Mouse (Mus musculus) right cerebral cortex, postnatal 25 days (tissue): Measurements from ENCODE around the gene Abcg4.

Experiments used
- DNase-seq: peaks from one replicate; pipeline ENCODE4 v3.0.0; 2022

Gene Abcg4

DNA sequence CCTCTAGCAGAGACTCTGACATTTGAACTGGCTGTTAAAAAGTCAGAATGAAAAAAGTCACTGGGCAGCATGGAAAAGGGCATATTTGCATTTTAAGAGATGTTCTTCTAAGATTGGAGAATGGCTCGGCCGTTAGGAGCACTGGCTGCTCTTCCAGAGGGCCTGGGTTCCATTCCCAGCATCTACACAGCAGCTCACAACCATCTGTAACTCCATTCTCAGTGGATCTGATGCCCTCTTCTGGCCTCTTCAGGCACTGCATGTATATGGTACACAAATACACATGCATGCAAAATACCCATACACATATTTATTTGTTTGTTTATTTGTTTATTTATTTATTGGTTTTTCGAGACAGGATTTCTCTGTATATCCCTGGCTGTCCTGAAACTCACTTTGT is 19.3 kb downstream of the Abcg4 start:
- no peak for DNase-seq

DNA sequence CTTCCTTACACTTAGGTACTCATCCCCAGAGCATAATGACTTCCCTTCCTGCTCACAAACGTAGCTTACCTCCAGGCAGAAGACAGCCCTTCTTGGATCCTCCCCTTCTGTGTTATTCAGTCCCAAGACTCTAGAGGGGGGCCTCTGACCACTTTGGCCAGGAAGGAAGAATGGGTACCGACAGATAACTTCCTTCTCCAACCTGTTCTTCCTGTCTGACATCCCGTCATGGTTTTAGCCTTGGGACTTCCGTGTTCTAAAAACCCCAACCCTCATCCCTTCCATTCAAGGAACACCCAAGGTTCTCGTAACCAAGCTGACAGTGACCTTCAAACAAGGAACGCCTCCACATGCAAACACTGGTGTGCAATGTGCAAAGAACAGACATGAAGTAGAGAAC is 20.0 kb downstream of the Abcg4 start, which contains the start of gene Nlrx1:
Gene Nlrx1 (minus strand): TSS at position 168 of the 400 bp plus-strand sequence.
- DNase-seq, result no peak

DNA sequence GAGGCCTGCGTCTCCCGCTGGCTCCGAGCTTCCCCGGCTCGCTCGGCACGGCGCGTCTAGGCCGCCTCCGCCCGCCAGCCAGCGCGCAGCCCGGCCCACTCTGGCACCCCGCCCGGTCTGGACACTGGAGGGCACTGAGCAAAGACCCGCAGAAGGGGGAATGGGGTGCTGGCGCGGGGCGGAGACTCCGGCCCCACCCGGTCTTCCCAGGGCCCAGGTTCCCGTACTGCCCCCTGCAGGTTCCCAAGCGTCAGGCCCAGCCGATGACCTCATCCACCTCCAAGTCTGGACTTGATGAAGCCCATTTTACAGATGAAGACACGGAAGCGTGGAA is 20.4 kb downstream of the Abcg4 start:
- peak; percentile 84 for DNase-seq

DNA sequence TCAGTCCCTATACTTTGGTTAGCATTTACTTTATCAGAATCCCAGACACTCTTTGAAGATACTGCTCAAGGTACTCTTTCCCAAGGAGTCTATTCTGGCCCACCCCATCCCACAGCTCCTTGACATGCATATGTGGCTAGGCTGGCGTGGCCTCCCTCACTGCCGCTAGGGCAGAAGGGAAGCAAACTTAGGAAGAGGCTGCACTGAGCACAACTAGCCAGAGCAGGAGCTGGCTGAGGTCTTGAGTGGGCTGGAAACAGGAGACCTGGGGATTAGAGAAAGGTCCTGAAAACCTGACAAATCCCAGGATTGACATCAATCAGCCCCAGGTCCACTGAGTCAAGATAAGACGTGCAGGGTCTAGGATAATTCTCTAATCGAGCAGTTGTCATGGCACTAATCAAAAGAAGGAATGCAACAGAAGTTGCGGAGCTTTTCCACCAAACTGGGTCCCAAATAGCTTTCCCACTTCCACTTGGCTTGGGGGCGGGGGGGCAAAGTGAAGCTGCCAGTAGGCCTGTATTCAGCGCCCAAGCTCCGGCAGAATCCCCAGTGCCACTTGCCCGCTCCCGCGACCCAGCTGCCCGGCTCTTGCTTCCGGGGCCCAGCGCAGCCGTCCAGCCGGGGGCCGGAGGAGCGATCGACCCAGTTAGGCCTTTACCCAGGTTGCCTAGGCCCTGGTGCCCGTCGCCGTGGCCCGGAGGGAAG is 20.9 kb downstream of the Abcg4 start:
- no peak for DNase-seq

DNA sequence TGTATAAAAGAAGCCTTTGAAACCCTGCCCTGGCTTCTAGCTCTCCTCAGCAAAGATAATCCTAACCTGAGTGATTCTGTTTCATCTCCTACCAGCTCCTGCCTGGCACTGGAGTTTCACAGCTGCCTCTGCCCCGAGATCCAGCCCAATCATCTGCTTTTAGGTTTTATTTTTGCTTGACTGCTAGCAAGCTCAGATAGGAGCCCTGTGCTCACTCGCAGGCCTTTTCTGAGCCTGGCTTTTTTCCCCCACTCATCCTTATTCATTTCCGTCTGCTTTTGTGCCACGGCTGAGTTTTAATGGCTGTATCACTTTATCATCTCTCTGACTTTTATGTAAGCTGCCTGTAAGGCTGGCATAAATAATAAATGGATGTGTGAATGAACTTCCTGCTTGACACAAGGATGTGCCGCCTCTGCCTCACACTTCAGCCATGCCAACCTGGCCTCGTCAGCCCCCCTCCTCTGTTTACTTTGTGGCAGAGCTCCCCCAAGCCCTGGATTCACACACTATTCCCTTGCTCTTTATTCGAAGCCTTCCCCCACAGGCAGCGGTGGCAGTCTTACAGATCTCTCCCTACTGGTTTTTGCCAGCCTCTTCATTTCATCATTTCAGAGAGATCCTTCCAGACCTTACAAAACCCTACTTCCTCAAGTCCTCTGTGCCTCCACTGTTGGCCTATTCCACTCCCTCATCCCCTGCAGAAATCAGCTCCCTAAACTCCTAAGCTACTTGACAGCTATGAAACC is 21.8 kb downstream of the Abcg4 start:
- peak; percentile 46 for DNase-seq

DNA sequence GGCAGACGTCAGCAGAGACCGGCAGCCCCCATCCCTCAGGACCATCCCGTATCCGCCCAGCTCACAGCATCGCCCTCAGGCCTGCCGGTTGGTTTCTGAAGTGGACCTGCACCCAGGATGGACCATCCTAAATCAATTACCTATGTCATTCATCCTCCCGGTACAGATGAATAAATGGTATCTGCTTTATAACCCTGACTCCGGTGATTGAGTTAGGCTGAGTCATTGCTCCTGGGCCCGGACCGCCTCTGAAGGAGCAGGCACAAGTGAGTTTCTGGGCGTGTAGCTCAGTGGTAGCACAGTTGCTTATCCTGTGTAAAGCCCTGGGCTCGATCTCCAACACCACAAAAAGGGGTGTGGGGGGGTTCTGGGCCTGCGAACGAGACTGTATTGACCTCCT is 27.0 kb downstream of the Abcg4 start:
- no peak for DNase-seq

DNA sequence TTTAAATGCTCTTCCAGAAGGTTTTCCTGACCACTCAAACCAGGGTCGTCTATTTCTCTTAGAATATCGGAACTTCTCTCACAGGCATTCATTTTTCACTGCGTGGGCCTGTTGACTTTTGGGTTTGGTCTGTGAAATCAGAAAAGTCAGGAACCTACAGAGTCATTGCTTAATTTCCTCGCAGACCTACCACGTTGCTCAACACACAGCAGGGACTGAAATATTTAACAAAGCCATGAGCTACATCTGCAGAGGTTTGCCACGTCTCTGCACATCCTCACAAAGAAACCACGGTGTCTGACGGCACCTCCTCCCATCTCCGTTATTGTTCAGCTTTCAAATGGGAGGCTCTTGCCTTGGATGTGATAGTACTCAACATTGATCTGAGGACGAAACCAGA is 29.4 kb downstream of the Abcg4 start:
- DNase-seq, result no peak

DNA sequence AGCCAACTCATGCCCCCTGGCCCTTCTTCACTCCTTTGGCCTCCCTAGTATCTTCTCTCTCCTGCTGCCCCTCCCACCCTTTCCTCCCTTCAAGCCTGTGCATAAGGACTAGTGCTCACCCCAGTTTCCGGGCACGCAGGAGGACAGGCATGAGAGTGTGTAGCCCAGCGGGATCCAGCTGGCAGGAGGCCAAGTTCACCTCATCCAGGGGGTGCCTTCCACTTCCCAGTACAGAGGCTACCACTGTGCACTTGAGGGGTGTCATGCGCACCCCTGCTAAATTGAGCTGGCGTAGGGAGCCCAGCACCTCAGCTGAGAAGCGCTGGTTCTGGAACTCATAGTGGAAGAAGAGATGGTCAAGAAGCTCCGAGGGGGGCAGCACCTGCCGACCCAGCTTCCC is 32.2 kb downstream of the Abcg4 start:
- no peak for DNase-seq

DNA sequence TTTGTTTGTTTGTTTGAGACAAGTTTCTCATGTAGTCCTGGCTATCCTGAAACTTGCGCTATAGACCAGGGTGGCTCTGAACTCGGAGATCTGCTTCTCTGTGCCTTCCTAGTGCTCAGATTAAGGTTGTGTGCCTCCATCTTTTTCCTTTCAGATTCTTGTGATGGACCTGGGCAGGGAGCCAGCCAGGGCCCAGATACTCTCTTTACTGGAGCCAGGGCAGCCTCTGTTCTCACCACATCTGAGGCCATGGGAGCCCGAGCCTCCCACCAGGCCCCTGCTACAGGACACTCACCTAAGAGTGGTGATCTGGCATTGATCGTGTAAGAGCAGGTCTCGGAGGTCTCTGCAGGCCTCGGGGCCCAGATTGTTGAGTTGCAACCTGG is 33.3 kb downstream of the Abcg4 start:
- DNase-seq, result no peak

DNA sequence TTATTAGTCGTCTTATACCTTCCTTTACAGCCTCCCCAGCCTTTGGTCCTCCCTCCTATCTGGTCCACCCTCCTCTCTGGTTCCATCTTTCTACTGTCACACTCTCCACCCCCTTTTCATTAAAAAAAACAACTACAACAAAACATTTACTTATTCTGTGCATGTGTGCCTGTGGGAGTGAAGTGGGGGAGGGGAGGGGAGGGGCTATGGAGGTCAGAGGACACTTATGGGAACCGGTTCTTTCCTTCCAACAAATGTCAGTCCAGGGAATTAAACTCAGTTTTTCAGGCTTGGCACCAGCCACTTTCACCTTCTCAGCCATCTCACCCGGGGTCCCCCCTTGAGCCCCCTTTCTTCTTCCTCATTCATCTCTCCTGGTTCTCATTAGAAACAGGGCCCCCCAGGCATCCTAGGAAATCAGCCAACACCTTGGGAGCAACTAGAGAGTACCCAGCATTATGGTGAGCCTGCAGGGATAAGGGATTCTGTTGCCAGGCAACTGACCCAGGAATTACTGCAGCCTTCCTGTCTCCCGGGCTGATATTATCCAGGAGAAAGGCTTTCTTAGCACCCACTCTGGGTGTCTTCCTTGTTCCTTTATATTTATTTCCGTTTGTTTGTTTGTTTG is 33.8 kb downstream of the Abcg4 start:
- no peak for DNase-seq

DNA sequence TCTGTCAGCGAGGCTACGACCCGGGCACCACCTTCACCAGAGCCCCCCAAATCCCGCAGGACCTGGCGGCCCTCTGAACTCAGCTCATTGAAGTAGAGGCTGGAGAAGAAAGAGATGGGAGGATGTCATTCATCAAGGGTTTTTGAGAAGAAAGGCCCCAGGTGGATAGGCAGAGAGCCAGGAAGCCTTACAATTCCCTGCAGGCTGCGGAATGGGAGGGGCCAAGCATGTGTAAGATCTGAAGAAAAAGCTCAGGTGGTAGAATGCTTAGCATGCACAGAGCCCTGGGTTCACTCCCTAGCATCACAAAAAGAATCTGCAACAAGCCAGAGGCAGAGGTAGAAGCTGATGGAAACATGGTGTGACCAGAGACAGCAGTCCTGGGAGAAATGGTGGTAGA is 35.0 kb downstream of the Abcg4 start:
- no peak for DNase-seq

DNA sequence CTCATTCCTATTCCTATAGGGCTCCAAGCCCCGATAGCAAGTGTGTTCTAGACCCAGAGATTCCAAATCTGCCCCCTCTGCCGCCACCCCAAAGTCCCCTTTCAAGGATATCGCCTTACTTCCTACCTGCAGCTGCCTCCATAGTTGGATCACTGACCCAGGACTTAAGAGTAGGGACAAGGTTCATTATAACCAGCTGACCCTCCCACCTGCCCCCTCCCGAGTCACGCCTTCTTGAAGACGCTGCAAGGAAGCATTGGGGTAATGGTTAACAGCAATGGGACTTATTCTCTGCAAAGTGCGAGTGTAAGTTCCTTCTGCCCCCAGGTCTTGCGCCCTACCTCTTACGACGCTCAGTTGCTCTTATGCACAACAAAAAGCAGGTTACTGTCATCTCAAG is 37.1 kb downstream of the Abcg4 start, which contains the start of gene Pdzd3:
Gene Pdzd3 (minus strand): TSS at position 158 of the 400 bp plus-strand sequence.
- no peak for DNase-seq

DNA sequence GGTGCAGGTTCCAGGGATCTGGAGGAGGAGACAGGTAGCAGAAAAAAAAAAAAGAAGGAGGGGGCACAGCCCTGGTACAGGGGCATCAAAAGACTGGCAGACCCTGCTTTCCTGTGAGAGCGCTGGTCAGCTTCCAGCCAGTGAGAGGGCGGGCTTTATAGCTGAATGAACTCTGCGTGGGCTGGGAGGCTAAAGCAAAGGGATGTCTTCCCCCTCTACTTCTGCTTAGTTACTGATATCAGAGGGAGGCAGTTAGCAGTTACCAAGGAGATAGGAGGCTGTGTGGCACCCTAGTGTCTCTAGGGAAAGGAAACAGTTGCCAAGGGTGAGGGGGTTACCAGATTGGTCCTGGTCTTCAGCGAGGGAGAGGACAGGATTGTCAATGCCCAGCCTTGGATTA is 38.0 kb downstream of the Abcg4 start:
- no peak for DNase-seq

DNA sequence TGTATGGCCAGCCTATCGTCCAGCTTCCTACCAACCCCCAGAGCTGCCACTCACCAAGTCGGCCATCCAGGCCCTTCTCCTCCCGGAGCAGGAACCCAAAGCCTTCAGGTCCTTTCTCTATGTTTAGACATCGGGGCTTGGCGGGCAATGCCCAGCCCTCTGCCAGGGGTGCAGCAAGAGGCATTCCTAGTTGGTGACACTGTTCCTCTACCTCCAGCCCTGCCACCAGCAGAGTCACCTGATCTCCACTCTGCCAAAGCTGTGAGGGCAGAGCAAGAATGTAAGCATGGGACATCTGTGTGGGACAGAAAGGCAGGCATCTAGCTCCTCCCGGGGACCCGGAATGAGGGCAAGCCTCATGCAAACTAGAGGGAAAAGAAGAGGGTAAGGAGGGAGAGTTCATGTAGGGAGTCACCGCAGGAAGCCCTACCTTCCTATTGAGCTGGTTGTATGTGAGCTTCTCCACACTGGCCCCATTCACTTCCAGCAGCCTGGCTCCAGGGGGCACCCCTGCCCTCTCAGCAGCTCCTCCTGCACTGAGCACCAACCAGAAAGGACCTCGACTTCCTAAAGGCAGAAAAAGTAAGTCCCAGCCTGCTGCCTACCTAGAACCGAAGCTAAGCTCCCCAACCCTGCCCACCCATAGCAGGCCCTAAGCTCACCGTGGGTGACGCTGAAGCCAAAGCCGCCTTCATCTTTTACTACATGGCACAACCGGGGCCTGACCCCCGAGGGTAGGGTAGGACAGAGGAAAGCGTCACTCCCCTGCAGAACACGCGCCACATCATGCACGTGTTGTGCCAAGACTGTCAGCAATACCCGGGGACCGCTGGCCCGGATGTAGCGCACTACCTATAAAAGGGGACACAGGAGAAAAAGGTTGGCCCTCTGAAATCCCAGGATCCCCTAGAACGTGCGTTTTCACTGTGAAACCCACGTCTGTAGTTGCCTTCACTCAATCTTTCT is 39.0 kb downstream of the Abcg4 start:
- DNase-seq, result peak; percentile 57

DNA sequence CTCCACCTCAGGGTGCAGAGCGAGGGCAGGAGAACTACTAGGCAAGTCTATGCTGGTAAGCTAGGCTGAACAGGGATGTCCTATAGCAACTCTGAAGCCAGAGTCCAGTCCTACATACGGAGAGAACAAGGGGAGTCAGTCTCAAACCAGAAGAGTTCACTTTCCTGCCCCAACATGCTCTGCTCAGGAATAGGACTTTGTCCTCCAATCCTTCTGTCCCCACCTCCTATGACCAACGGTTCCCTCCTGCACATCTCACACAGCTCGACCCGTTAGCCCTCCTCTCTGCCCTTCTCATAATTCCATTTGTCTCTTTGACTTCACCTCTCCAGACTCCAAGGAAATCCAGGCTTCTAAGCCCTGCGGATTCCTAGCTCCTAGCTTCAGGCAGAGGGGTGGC is 40.5 kb downstream of the Abcg4 start:
- no peak for DNase-seq

DNA sequence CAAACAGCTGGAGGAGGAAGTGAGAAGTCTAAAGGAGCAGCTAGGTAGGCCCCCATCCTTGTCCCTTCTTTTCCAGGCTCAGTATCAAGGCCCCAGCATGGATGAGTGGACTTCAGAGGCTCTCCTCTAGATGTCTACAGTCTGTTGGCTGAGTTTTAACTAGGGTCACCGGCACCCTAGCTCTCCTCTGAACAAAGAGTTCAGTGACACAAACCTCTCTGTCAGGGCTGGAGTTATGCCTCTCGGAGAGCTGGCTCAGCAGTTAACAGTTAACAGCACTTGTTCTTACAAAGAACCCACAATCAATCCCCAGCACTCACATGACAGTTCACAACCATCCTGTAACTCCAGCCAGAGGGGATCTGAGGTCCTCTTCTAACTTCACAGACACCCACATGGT is 44.8 kb downstream of the Abcg4 start:
- no peak for DNase-seq

DNA sequence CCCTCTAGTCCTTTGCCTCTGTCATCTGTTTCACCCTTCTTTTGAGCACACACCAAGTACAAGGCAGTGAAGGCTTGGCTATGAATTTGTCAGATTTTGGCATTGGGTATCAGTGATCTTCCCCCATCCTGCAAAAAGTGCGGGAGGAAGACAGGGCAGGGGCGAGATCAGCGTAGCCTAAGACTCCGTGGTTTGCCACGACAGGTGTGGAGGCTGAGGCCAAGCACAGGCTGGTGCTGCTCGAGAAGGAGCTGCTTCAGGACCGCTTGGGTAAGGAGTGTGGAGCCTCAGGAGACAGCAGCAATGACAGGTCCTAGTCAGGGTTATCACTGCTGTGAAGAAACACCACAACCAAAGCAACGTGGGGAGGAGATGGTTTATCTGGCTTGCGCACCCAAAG is 47.0 kb downstream of the Abcg4 start:
- no peak for DNase-seq

DNA sequence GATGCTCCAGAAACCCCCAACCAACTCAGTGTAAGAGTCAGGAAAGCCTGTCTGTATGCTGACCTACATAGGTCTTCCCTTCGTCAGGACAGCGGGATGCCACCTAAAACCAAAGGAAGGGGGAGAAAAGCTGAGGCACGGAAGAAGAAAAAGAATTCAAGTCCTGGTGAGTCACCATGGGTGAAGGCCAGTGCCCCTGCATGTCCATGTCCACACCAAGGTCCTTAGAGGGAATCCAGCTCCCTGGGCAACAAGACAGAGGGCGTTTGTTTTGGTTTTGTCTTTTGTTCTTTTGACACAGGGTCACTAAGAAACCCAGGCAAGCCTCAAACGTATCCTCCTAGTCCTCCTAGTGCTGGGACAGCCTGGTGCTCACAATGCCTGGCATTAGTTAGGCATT is 47.5 kb downstream of the Abcg4 start:
- DNase-seq, result no peak

DNA sequence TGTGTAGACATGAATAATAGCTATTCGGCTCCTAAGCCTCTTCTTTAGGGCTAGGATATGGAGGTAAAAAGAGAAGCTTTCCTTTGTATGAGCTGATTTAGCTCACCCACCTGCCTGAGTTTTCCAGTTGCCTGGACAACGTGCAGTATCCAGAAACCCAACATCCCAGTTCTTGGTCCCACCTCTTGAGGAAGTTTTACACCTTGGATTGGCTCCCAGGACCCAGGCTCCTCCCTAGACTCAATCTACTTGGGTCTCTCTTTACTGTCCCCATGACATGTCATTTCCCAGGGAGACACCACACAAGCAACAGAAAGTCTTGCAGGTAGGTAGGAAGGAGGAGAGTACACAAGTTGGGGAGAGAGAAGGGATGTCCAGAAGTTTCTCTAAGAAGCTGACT is 48.0 kb downstream of the Abcg4 start, which contains the start of gene Ccdc153:
Gene Ccdc153 (plus strand): TSS at position 278 of the 400 bp plus-strand sequence.
- no peak for DNase-seq

DNA sequence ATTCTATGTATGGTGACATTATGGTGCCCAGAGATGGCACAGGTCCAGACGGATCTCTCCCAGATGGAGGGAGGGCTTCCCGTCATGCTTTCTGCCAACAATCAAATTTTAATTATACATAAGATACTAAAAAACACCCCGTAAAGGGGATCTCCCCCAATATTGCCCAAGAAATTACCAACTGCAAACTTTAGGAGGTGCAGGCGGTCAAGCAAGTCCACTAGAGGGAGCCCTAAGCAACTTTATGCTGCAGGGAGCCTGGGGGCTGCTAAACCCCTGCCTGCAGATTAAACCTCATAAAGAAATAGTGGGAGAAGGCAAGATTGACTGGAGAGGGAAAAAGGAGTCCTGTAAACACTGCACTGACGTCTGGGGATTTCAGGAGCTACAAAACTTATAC is 49.0 kb downstream of the Abcg4 start:
- DNase-seq, result no peak

DNA sequence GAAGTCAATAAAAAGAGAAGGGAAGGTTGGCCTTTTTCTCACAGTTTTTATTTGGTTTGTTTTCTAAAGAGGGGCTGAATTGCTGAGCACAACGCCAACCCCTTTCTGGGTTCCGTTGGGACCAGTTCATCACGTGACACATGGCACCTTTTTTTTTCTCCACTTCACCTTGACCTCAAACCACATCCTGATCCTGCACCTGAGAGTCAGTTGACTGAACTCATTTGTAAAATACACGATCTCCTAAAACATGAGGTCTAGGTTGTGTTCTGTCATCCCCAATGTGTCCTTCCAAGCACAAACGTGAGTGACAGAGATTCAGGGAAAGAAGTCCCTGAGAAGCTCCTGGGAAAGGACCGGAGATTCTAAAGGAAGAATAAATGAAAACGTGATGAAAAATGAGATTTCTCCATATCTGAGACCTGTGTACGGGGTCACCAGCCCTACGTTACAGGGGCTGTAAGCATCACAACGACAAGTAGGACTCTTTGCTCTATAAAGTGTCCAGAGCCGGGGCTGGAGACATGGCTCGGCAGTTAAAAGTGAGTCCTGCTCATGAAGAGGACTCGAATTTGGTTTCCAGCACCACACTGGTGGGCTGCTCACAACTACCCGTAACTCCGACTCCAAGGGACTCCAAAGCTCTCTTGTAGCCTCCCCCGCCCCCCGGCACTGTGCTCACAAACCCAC is 49.8 kb downstream of the Abcg4 start:
- DNase-seq, result no peak

DNA sequence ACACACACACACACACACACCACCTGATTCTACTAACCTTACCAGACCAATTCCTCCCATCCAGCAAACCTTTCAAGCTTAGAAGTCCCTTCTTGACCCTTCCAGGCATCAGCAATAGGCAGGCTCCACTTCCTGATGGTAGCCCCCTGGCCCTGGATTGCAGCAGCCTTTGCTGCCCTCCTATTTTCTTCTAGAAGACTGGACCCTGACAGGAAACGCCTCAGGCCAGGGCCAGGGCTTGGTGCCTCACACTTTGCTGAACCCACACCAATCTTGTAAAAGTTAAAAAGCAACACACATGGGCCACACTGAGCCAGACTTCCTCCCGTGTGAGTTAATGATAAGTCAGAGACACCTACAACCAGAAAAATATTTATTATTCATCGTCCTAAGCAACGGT is 51.3 kb downstream of the Abcg4 start:
- no peak for DNase-seq
